Mouse (Mus musculus) cerebellum, adult 2 months (tissue): ENCODE data around the gene Acot12.

Experiments
- CTCF ChIP-seq: fragments of 200-500 bp; IDR thresholded peaks from 2 replicates; pipeline ENCODE4 v1.5.1; 2011; ENCODE audit warnings: low read depth, mild to moderate bottlenecking, control low read depth, low read length, moderate library complexity, borderline replicate concordance; ENCODE audit not compliant: insufficient read depth
- POLR2A ChIP-seq: fragments of 200-500 bp; IDR thresholded peaks from 2 replicates; pipeline ENCODE4 v1.6.1; 2011; ENCODE audit warnings: low read length, control low read depth, borderline replicate concordance; ENCODE audit not compliant: insufficient read depth

DNA sequence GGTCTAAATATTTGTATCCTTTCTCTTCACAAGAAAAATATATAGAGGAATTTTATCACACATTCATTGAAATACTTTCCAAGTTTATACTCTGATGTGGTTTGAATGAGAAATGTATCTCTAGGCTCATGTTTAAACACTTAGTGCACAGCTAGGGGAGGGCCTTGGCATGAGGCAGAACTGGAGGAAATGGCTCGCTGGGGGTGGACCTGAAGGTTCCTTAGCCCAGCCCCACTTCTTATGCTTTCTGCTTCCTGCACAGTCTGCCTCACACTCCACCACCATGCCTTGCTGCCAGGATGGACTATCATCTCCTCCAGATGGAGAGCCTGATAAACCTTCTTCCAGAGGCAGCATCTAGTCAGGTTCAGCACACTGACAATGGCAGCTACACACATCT is 50.7 kb downstream of the Acot12 start:
- no peak for TF ChIP-seq CTCF
- no peak for TF ChIP-seq POLR2A
